Mouse (Mus musculus): ENCODE results near the gene Ifngr2.

Gene Ifngr2

GRCm38 (mm10) chr16:91605156-91605555, 58.3 kb downstream of the Ifngr2 start:
- DNase-seq (ENCODE audit: low spot score in 2 of 2), result no peak

GRCm38 (mm10) chr16:91606958-91607357, 60.1 kb downstream of the Ifngr2 start:
- DNase-seq (ENCODE audit: low spot score in 2 of 2), result no peak

- DNase-seq (ENCODE audit: low spot score in 2 of 2), result no peak
Observed at GRCm38 (mm10) chr16:91609501-91610245, 62.8 kb downstream of the Ifngr2 start.

- no peak for DNase-seq (ENCODE audit: low spot score in 2 of 2)
Observed at GRCm38 (mm10) chr16:91611248-91611647, 64.4 kb downstream of the Ifngr2 start.

- DNase-seq (ENCODE audit: low spot score in 2 of 2), result no peak
Observed at GRCm38 (mm10) chr16:91612525-91612924, 65.7 kb downstream of the Ifngr2 start.

- no peak for DNase-seq (ENCODE audit: low spot score in 2 of 2)
Observed at GRCm38 (mm10) chr16:91614552-91614951, 67.7 kb downstream of the Ifngr2 start.

Data from spleen, postnatal 14 days (tissue).